Mouse (Mus musculus): Measurements from ENCODE around the gene Creld2. TPM values are rescaled to one million over a fixed set of nuclear protein-coding genes. Genes with fewer than 3 reads are reported as not detected.
A peak's percentile ranks its signal among the peaks of the same experiment; 100 is the strongest.

Gene Creld2
- polyA plus RNA-seq, 1 experiment from 2014 or later, result 49.6 TPM

GRCm38 (mm10) chr15:88841580-88842299, 22.3 kb downstream of the Creld2 start:
- Histone ChIP-seq H3K36me3 (no peaks in the 10 kb centered on the region), H3K27ac (no peak overlapping the region), H3K9me3 (replicated peaks) (no peaks in the 10 kb centered on the region), H3K27me3 (peaks cover 19% of the 10 kb centered on the region), H3K4me1 (replicated peaks) (peaks cover 24% of the 10 kb centered on the region), H3K9ac (no peak overlapping the region), H3K4me2 (no peak overlapping the region), H3K4me3 (replicated peaks) (no peak overlapping the region)
- DNase-seq (no peak), ATAC-seq (ENCODE audit: low read depth) (no peak)
- 63% methylated on average over 3 of the region's 3 CpGs for WGBS (ENCODE audit: insufficient replicate concordance)

GRCm38 (mm10) chr15:88842300-88842673, 22.8 kb downstream of the Creld2 start:
- Histone ChIP-seq H3K4me2 (no peak overlapping the region), H3K27me3 (peaks cover 15% of the 10 kb centered on the region), H3K36me3 (no peaks in the 10 kb centered on the region), H3K27ac (no peak overlapping the region), H3K4me3 (replicated peaks) (no peak overlapping the region), H3K9me3 (replicated peaks) (no peaks in the 10 kb centered on the region), H3K4me1 (replicated peaks) (peaks cover 19% of the 10 kb centered on the region), H3K9ac (no peak overlapping the region)
- ATAC-seq (ENCODE audit: low read depth), result no peak
- no peak for DNase-seq
- WGBS (ENCODE audit: insufficient replicate concordance), result 58% methylated on average over 3 of the region's 3 CpGs

- Histone ChIP-seq H3K27ac (no peak overlapping the region), H3K27me3 (peaks cover 7% of the 10 kb centered on the region), H3K4me3 (replicated peaks) (no peak overlapping the region), H3K36me3 (no peaks in the 10 kb centered on the region), H3K4me2 (no peak overlapping the region), H3K9ac (no peak overlapping the region), H3K4me1 (replicated peaks) (peaks cover 10% of the 10 kb centered on the region; the same call in 1 of the 2 replicates), H3K9me3 (replicated peaks) (no peaks in the 10 kb centered on the region)
- WGBS (ENCODE audit: insufficient replicate concordance), result 39% methylated on average over 8 of the region's 8 CpGs
- DNase-seq, result no peak
- ATAC-seq (ENCODE audit: low read depth), result no peak
Measured at GRCm38 (mm10) chr15:88843486-88844097, 24.1 kb downstream of the Creld2 start.

GRCm38 (mm10) chr15:88844966-88845365, 25.5 kb downstream of the Creld2 start:
- Histone ChIP-seq H3K9ac (no peak overlapping the region), H3K4me2 (no peak overlapping the region), H3K27me3 (no peaks in the 10 kb centered on the region), H3K4me3 (replicated peaks) (no peak overlapping the region), H3K9me3 (replicated peaks) (no peaks in the 10 kb centered on the region), H3K27ac (no peak overlapping the region), H3K36me3 (no peaks in the 10 kb centered on the region), H3K4me1 (replicated peaks) (no peaks in the 10 kb centered on the region)
- WGBS (ENCODE audit: insufficient replicate concordance), result 74% methylated on average over 7 of the region's 7 CpGs
- ATAC-seq (ENCODE audit: low read depth) (no peak), DNase-seq (no peak)

GRCm38 (mm10) chr15:88848661-88849060, 29.2 kb downstream of the Creld2 start:
- DNase-seq (no peak), ATAC-seq (ENCODE audit: low read depth) (no peak)
- Histone ChIP-seq H3K36me3 (no peaks in the 10 kb centered on the region), H3K9me3 (replicated peaks) (no peaks in the 10 kb centered on the region), H3K4me2 (no peak overlapping the region), H3K27me3 (no peaks in the 10 kb centered on the region), H3K4me3 (replicated peaks) (no peak overlapping the region), H3K4me1 (replicated peaks) (peaks cover 3% of the 10 kb centered on the region; the same call in 1 of the 2 replicates), H3K27ac (no peak overlapping the region), H3K9ac (no peak overlapping the region)
- WGBS (ENCODE audit: insufficient replicate concordance), result 71% methylated on average over 1 of the region's 1 CpGs

GRCm38 (mm10) chr15:88849621-88850020, 30.2 kb downstream of the Creld2 start:
- no peak overlapping the region for H3K4me3 ChIP-seq (replicated peaks)
- WGBS (ENCODE audit: insufficient replicate concordance), result 81% methylated on average over 2 of the region's 2 CpGs
- no peak overlapping the region for H3K4me2 ChIP-seq
- H3K9me3 ChIP-seq (replicated peaks), result no peaks in the 10 kb centered on the region
- H3K36me3 ChIP-seq, result no peaks in the 10 kb centered on the region
- no peak overlapping the region for H3K27ac ChIP-seq
- no peak overlapping the region for H3K9ac ChIP-seq
- ATAC-seq (ENCODE audit: low read depth) (no peak), DNase-seq (no peak)
- peaks cover 8% of the 10 kb centered on the region for H3K4me1 ChIP-seq (replicated peaks)
- no peaks in the 10 kb centered on the region for H3K27me3 ChIP-seq

- DNase-seq (no peak), ATAC-seq (ENCODE audit: low read depth) (peak; percentile 60)
- Histone ChIP-seq H3K4me1 (replicated peaks) (peaks cover 14% of the 10 kb centered on the region), H3K9ac (no peak overlapping the region), H3K27ac (no peak overlapping the region), H3K27me3 (no peaks in the 10 kb centered on the region), H3K4me3 (replicated peaks) (no peak overlapping the region), H3K4me2 (no peak overlapping the region), H3K9me3 (replicated peaks) (no peaks in the 10 kb centered on the region), H3K36me3 (no peaks in the 10 kb centered on the region)
- WGBS (ENCODE audit: insufficient replicate concordance), result 52% methylated on average over 10 of the region's 10 CpGs
Measured at GRCm38 (mm10) chr15:88850146-88850826, 30.8 kb downstream of the Creld2 start.

- no peaks in the 10 kb centered on the region for H3K9me3 ChIP-seq (replicated peaks)
- WGBS (ENCODE audit: insufficient replicate concordance), result 45% methylated on average over 3 of the region's 3 CpGs
- no peaks in the 10 kb centered on the region for H3K36me3 ChIP-seq
- peaks cover 17% of the 10 kb centered on the region for H3K4me1 ChIP-seq (replicated peaks)
- no peaks in the 10 kb centered on the region for H3K27me3 ChIP-seq
- no peak overlapping the region for H3K9ac ChIP-seq
- H3K4me3 ChIP-seq (replicated peaks), result no peak overlapping the region
- no peak for DNase-seq
- H3K4me2 ChIP-seq, result no peak overlapping the region
- no peak for ATAC-seq (ENCODE audit: low read depth)
- H3K27ac ChIP-seq, result no peak overlapping the region
Measured at GRCm38 (mm10) chr15:88851076-88851475, 31.6 kb downstream of the Creld2 start.

GRCm38 (mm10) chr15:88851507-88852149, 32.2 kb downstream of the Creld2 start:
- no peaks in the 10 kb centered on the region for H3K9me3 ChIP-seq (replicated peaks)
- H3K36me3 ChIP-seq, result no peaks in the 10 kb centered on the region
- DNase-seq (no peak), ATAC-seq (ENCODE audit: low read depth) (no peak)
- H3K4me3 ChIP-seq (replicated peaks), result no peak overlapping the region
- H3K27me3 ChIP-seq, result no peaks in the 10 kb centered on the region
- WGBS (ENCODE audit: insufficient replicate concordance), result 65% methylated on average over 9 of the region's 10 CpGs
- no peak overlapping the region for H3K4me2 ChIP-seq
- no peak overlapping the region for H3K27ac ChIP-seq
- H3K9ac ChIP-seq, result no peak overlapping the region
- H3K4me1 ChIP-seq (replicated peaks), result peaks cover 17% of the 10 kb centered on the region

GRCm38 (mm10) chr15:88853106-88853505, 33.7 kb downstream of the Creld2 start:
- Histone ChIP-seq H3K4me3 (replicated peaks) (no peak overlapping the region), H3K27ac (no peak overlapping the region), H3K9me3 (replicated peaks) (no peaks in the 10 kb centered on the region), H3K27me3 (no peaks in the 10 kb centered on the region), H3K4me1 (replicated peaks) (peaks cover 17% of the 10 kb centered on the region), H3K9ac (no peak overlapping the region), H3K4me2 (no peak overlapping the region), H3K36me3 (no peaks in the 10 kb centered on the region)
- no peak for ATAC-seq (ENCODE audit: low read depth)
- 68% methylated on average over 9 of the region's 9 CpGs for WGBS (ENCODE audit: insufficient replicate concordance)
- no peak for DNase-seq

Measured in liver, embryonic 13.5 days (tissue).